Mouse (Mus musculus) olfactory bulb, adult 2 months (tissue): ENCODE results near the gene Hrh3. TPM values are rescaled to one million over a fixed set of nuclear protein-coding genes. Genes with fewer than 3 reads are reported as not detected.

ENCODE experiments used
- H3K27ac ChIP-seq: fragments of 200-500 bp; 2 replicates; pipeline ENCODE4 v1.5.1; 2012; ENCODE audit warnings: low read depth, low read length; ENCODE audit not compliant: insufficient read depth
- H3K4me1 ChIP-seq: fragments of 200-500 bp; 2 replicates; pipeline ENCODE4 v1.6.1; 2012; ENCODE audit warnings: low read length; ENCODE audit not compliant: control insufficient read depth, insufficient read depth
- H3K4me3 ChIP-seq: fragments of 200-500 bp; 2 replicates; pipeline ENCODE4 v1.5.1; 2012; ENCODE audit warnings: mild to moderate bottlenecking, low read depth, low read length, moderate library complexity; ENCODE audit not compliant: insufficient read depth
- CTCF ChIP-seq: fragments of 200-500 bp; IDR thresholded peaks from 2 replicates; pipeline ENCODE4 v1.5.1; 2012; ENCODE audit warnings: low read depth, mild to moderate bottlenecking, low read length, moderate library complexity; ENCODE audit not compliant: insufficient read depth
- POLR2A ChIP-seq: fragments of 200-500 bp; IDR thresholded peaks from 2 replicates; pipeline ENCODE4 v1.6.1; 2012; ENCODE audit warnings: mild to moderate bottlenecking, low read depth, low read length, moderate library complexity; ENCODE audit not compliant: insufficient read depth
- WGBS: fragments of 180-500 bp; shearing (Covaris S2); methylation state at CpG from one replicate; pipeline ENCODE4 v1.1.7; 2018; 5-methylcytosine and 5-hydroxymethylcytosine counted together
- polyA plus RNA-seq: library from polyadenylated mRNA; stranded (reverse); fragments of >200 nt; gene quantifications from 2 replicates; pipeline ENCODE4 v1.2.4, GENCODE M21; 2012; ENCODE audit warnings: low replicate concordance; ENCODE audit not compliant: missing spikeins, insufficient read depth, insufficient read length

The Hrh3 gene
- polyA plus RNA-seq, 1 experiment = not detected

- no peak overlapping the region for H3K27ac ChIP-seq
- 50% methylated on average over 17 of the region's 17 CpGs for WGBS
- H3K4me3 ChIP-seq = no peak overlapping the region
- H3K4me1 ChIP-seq = peaks cover 40% of the 10 kb centered on the region
- TF ChIP-seq CTCF (no peak), POLR2A (no peak)
Observed at GRCm38 (mm10) chr2:180113909-180114890, 9.9 kb upstream of the Hrh3 start.

- 73% methylated on average over 6 of the region's 6 CpGs for WGBS
- no peak overlapping the region for H3K4me3 ChIP-seq
- H3K27ac ChIP-seq = no peak overlapping the region
- no peak for TF ChIP-seq POLR2A
- TF ChIP-seq CTCF = no peak
- peaks cover 27% of the 10 kb centered on the region for H3K4me1 ChIP-seq
Observed at GRCm38 (mm10) chr2:180108285-180108684, 4.0 kb upstream of the Hrh3 start.

GRCm38 (mm10) chr2:180107081-180107480, 2.8 kb upstream of the Hrh3 start:
- no peak overlapping the region for H3K4me3 ChIP-seq
- no peak overlapping the region for H3K27ac ChIP-seq
- 79% methylated on average over 4 of the region's 4 CpGs for WGBS
- H3K4me1 ChIP-seq = peaks cover 38% of the 10 kb centered on the region
- TF ChIP-seq POLR2A = no peak
- no peak for TF ChIP-seq CTCF

- TF ChIP-seq CTCF = no peak
- TF ChIP-seq POLR2A = no peak
- H3K4me1 ChIP-seq = peaks cover 50% of the 10 kb centered on the region
- WGBS = 28% methylated on average over 8 of the region's 8 CpGs
- H3K27ac ChIP-seq = no peak overlapping the region; the same call in 1 of the 2 replicates
- H3K4me3 ChIP-seq = no peak overlapping the region; the same call in 1 of the 2 replicates
Observed at GRCm38 (mm10) chr2:180105441-180106190, 1.3 kb upstream of the Hrh3 start.

- Histone ChIP-seq H3K4me3 (peak overlapping the region; percentile 72), H3K27ac (peak overlapping the region; percentile 37; the same call in 1 of the 2 replicates), H3K4me1 (peaks cover 58% of the 10 kb centered on the region)
- TF ChIP-seq POLR2A (no peak), CTCF (no peak)
- WGBS = 6% methylated on average over 24 of the region's 24 CpGs
Observed at GRCm38 (mm10) chr2:180104659-180105377, 530 bp upstream of the Hrh3 start.

- TF ChIP-seq POLR2A = no peak
- no peak for TF ChIP-seq CTCF
- H3K4me3 ChIP-seq = peak overlapping the region; percentile 72
- H3K27ac ChIP-seq = no peak overlapping the region
- WGBS = under 1% methylated on average over 57 of the region's 57 CpGs
- peaks cover 65% of the 10 kb centered on the region for H3K4me1 ChIP-seq
Observed at GRCm38 (mm10) chr2:180103151-180103977, 924 bp downstream of the Hrh3 start.

GRCm38 (mm10) chr2:180099529-180099928, 4.8 kb downstream of the Hrh3 start:
- Histone ChIP-seq H3K27ac (no peak overlapping the region), H3K4me1 (peaks cover 74% of the 10 kb centered on the region), H3K4me3 (no peak overlapping the region)
- WGBS = 18% methylated on average over 15 of the region's 15 CpGs
- no peak for TF ChIP-seq POLR2A
- TF ChIP-seq CTCF = no peak

- no peak for TF ChIP-seq POLR2A
- TF ChIP-seq CTCF = no peak
- WGBS = 49% methylated on average over 5 of the region's 5 CpGs
Observed at GRCm38 (mm10) chr2:180098167-180098566, 6.1 kb downstream of the Hrh3 start.

More at GRCm38 (mm10) chr2:180098167-180098566, 6.1 kb downstream of the Hrh3 start:
- Histone ChIP-seq H3K27ac (no peak overlapping the region), H3K4me3 (no peak overlapping the region), H3K4me1 (peaks cover 65% of the 10 kb centered on the region)
